27 mouse cellular contexts compared by ENCODE assay signal in genomic region chr11:101035328-101035695, GRCm38 (mm10). TPM values are rescaled to one million over a fixed set of nuclear protein-coding genes. Genes with fewer than 3 reads are reported as not detected.
DNase-seq lines count a peak whose midpoint lies in the region; ATAC-seq and TF ChIP-seq lines count a peak whose summit lies in the region.
"Had no signal": no experiment of that assay in that cellular context is flagged by ENCODE, and none has a peak within 500 bp of the region (broad histone marks: within the 10 kb centered on the region; RNA-seq: fewer than 3 reads in every experiment).

No protein-coding gene starts in this region.

- H3K9ac ChIP-seq in kidney, embryonic 15.5 days: no peak overlapping the region
- H3K9ac ChIP-seq: embryonic facial prominence, embryonic 13.5 days; forebrain, embryonic 12.5 days; forebrain, embryonic 15.5 days; hindbrain, embryonic 12.5 days; hindbrain, embryonic 15.5 days had no signal

- ATAC-seq in kidney, embryonic 15.5 days (replicated peaks; ENCODE audit: low FRiP score): no peak
- ATAC-seq: forebrain, embryonic 15.5 days; intestine, postnatal 0 days; Patski had no signal

- no peak overlapping the region for H3K4me2 ChIP-seq in kidney, embryonic 15.5 days
- H3K4me2 ChIP-seq: embryonic facial prominence, embryonic 13.5 days; forebrain, embryonic 12.5 days; forebrain, embryonic 15.5 days; heart, embryonic 11.5 days; hindbrain, embryonic 12.5 days; hindbrain, embryonic 15.5 days had no signal

- peak; percentile 55 for DNase-seq in adrenal gland, adult 8-10 months
- DNase-seq in adrenal gland, postnatal 25 days: no peak
- no peak for DNase-seq in kidney, adult 8-10 months
- no peak for DNase-seq in testis, postnatal 10 days (ENCODE audit: low spot score)
- DNase-seq in embryonic facial prominence, embryonic 10.5 days (ENCODE audit: low spot score): no peak
- DNase-seq: B cell, adult 2 months; cerebellum, adult 11-12 months; cerebellum, adult 8-10 months; cerebellum, postnatal 10 days; gastrocnemius, postnatal 14 days had no signal

- no peaks in the 10 kb centered on the region for H3K27me3 ChIP-seq in kidney, embryonic 15.5 days
- H3K27me3 ChIP-seq in testis, adult 2 months (ENCODE audit: control insufficient read depth, insufficient read depth, low read length): no peaks in the 10 kb centered on the region
- no peaks in the 10 kb centered on the region for H3K27me3 ChIP-seq in embryonic facial prominence, embryonic 10.5 days (replicated peaks; ENCODE audit: low read depth, poor library complexity, severe bottlenecking)
- H3K27me3 ChIP-seq: CH12.LX; embryonic facial prominence, embryonic 13.5 days; forebrain, embryonic 12.5 days; forebrain, embryonic 15.5 days; hindbrain, embryonic 12.5 days; hindbrain, embryonic 15.5 days; Patski had no signal

- TF ChIP-seq POLR2A in testis, adult 2 months (IDR thresholded peaks at IDR 0.05; ENCODE audit: control insufficient read depth, low read depth, low read length): no peak
- TF ChIP-seq POLR2A in olfactory bulb, adult 2 months (IDR thresholded peaks at IDR 0.05; ENCODE audit: insufficient read depth, low read depth, low read length): no peak

- H3K4me1 ChIP-seq in kidney, embryonic 15.5 days: peaks cover 8% of the 10 kb centered on the region; the same call in 1 of the 2 replicates
- H3K4me1 ChIP-seq in testis, adult 2 months (ENCODE audit: control insufficient read depth, insufficient read depth, low read length): no peaks in the 10 kb centered on the region
- no peaks in the 10 kb centered on the region; the same call in 1 of the 2 replicates for H3K4me1 ChIP-seq in olfactory bulb, adult 2 months (ENCODE audit: control insufficient read depth, insufficient read depth, low read length)
- H3K4me1 ChIP-seq in embryonic facial prominence, embryonic 10.5 days: no peaks in the 10 kb centered on the region
- H3K4me1 ChIP-seq: embryonic facial prominence, embryonic 13.5 days; forebrain, embryonic 12.5 days; forebrain, embryonic 15.5 days; hindbrain, embryonic 12.5 days; hindbrain, embryonic 15.5 days had no signal

- H3K4me3 ChIP-seq in kidney, embryonic 15.5 days (replicated peaks): no peak overlapping the region
- no peak overlapping the region for H3K4me3 ChIP-seq in testis, adult 2 months (ENCODE audit: control insufficient read depth, low read depth, low read length)
- H3K4me3 ChIP-seq in olfactory bulb, adult 2 months (ENCODE audit: insufficient read depth, low read depth, low read length): no peak overlapping the region
- H3K4me3 ChIP-seq in embryonic facial prominence, embryonic 10.5 days: no peak overlapping the region
- H3K4me3 ChIP-seq: embryonic facial prominence, embryonic 13.5 days; erythroblast, embryonic 14.5 days; forebrain, embryonic 12.5 days; forebrain, embryonic 15.5 days; hindbrain, embryonic 12.5 days; hindbrain, embryonic 15.5 days had no signal

- peaks cover 82% of the 10 kb centered on the region for H3K36me3 ChIP-seq in kidney, embryonic 15.5 days
- H3K36me3 ChIP-seq in testis, adult 2 months (ENCODE audit: control insufficient read depth, insufficient read depth, low read length): no peaks in the 10 kb centered on the region
- H3K36me3 ChIP-seq in embryonic facial prominence, embryonic 10.5 days (replicated peaks): peaks cover 89% of the 10 kb centered on the region

- H3K27ac ChIP-seq in kidney, embryonic 15.5 days: 0 out of 2 replicates have a peak overlapping the region, but pooled peaks have one; percentile 3
- H3K27ac ChIP-seq in testis, adult 2 months (ENCODE audit: control insufficient read depth, insufficient read depth, low read depth, low read length): peak overlapping the region; percentile 29; the same call in 1 of the 2 replicates
- 0 out of 2 replicates have a peak overlapping the region, but pooled peaks have one; percentile 8 for H3K27ac ChIP-seq in olfactory bulb, adult 2 months (ENCODE audit: insufficient read depth, low read depth, low read length)
- H3K27ac ChIP-seq in embryonic facial prominence, embryonic 10.5 days (replicated peaks): no peak overlapping the region
- H3K27ac ChIP-seq: embryonic facial prominence, embryonic 13.5 days; forebrain, embryonic 12.5 days; forebrain, embryonic 15.5 days; hindbrain, embryonic 12.5 days; hindbrain, embryonic 15.5 days had no signal

- H3K9me3 ChIP-seq in kidney, embryonic 15.5 days (replicated peaks): no peaks in the 10 kb centered on the region
- no peaks in the 10 kb centered on the region for H3K9me3 ChIP-seq in embryonic facial prominence, embryonic 10.5 days
- H3K9me3 ChIP-seq: embryonic facial prominence, embryonic 13.5 days; forebrain, embryonic 12.5 days; forebrain, embryonic 15.5 days; G1E; hindbrain, embryonic 12.5 days; hindbrain, embryonic 15.5 days had no signal

- whole genome bisulfite sequencing in kidney, embryonic 15.5 days: 49% methylated on average over 4 of the region's 4 CpGs
- WGBS in olfactory bulb, adult 2 months: 91% methylated on average over 4 of the region's 4 CpGs
- WGBS in embryonic facial prominence, embryonic 10.5 days: 93% methylated on average over 4 of the region's 4 CpGs

- TF ChIP-seq CTCF in testis, adult 2 months (IDR thresholded peaks at IDR 0.05; ENCODE audit: control insufficient read depth, insufficient read depth, insufficient replicate concordance, low read depth, low read length): no peak
- TF ChIP-seq CTCF in olfactory bulb, adult 2 months (IDR thresholded peaks at IDR 0.05; ENCODE audit: insufficient read depth, low read depth, low read length): no peak

RNA-seq across cellular contexts. Expression of gene Atp6v0a1, which starts 26.1 kb away (rescaled TPM):
- total RNA-seq in adrenal gland, adult 8-10 months (2022): 100 to 1,000 TPM; 155 to 222 (median 186) TPM
- total RNA-seq in adrenal gland, postnatal 25 days (2021): 106 and 144 TPM in 2 replicates
- polyA plus RNA-seq in kidney, embryonic 15.5 days (2015; fragmentation: Nextera tagmentation; extraction: Ambion mirVana): 36.1 and 46.0 TPM in 2 replicates
- 18.1 and 23.7 TPM in 2 replicates for polyA plus RNA-seq in testis, adult 2 months (2012; rRNA removed)
- polyA plus RNA-seq in olfactory bulb, adult 2 months (2012; ENCODE audit: insufficient read depth, insufficient read length, low replicate concordance, missing spikeins): 524 TPM in 1 of 2 replicates, not detected in the other
- 30.1 and 30.5 TPM in 2 replicates for polyA plus RNA-seq in embryonic facial prominence, embryonic 10.5 days (2016; fragmentation: Nextera tagmentation; extraction: Ambion mirVana)

RNA-seq across cellular contexts. Expression of gene Naglu, which starts 34.5 kb away (rescaled TPM):
- total RNA-seq in adrenal gland, adult 8-10 months (2022): 10 to 100 TPM; 45.3 to 51.8 (median 49.6) TPM
- 39.3 and 54.1 TPM in 2 replicates for total RNA-seq in adrenal gland, postnatal 25 days (2021)
- polyA plus RNA-seq in kidney, embryonic 15.5 days (2015; fragmentation: Nextera tagmentation; extraction: Ambion mirVana): 16.8 TPM in 2 replicates
- 46.2 and 46.3 TPM in 2 replicates for polyA plus RNA-seq in testis, adult 2 months (2012; rRNA removed)
- polyA plus RNA-seq in olfactory bulb, adult 2 months (2012; ENCODE audit: insufficient read depth, insufficient read length, low replicate concordance, missing spikeins): not detected in 2 replicates
- polyA plus RNA-seq in embryonic facial prominence, embryonic 10.5 days (2016; fragmentation: Nextera tagmentation; extraction: Ambion mirVana): 7.4 and 8.9 TPM in 2 replicates

RNA-seq across cellular contexts. Expression of gene Hsd17b1, which starts 42.9 kb away (rescaled TPM):
- 1 to 10 TPM; 1.7 to 2.4 (median 2.0) TPM for total RNA-seq in adrenal gland, adult 8-10 months (2022)
- 2.6 and 3.3 TPM in 2 replicates for total RNA-seq in adrenal gland, postnatal 25 days (2021)
- polyA plus RNA-seq in kidney, embryonic 15.5 days (2015; fragmentation: Nextera tagmentation; extraction: Ambion mirVana): 0.19 and 0.24 TPM in 2 replicates
- polyA plus RNA-seq in testis, adult 2 months (2012; rRNA removed): 0.66 and 0.88 TPM in 2 replicates
- not detected in 2 replicates for polyA plus RNA-seq in olfactory bulb, adult 2 months (2012; ENCODE audit: insufficient read depth, insufficient read length, low replicate concordance, missing spikeins)
- 0.21 TPM in 1 of 2 replicates, not detected in the other for polyA plus RNA-seq in embryonic facial prominence, embryonic 10.5 days (2016; fragmentation: Nextera tagmentation; extraction: Ambion mirVana)
- total RNA-seq: hematopoietic stem cell, adult 5-6 weeks had no signal
- polyA plus RNA-seq: heart, postnatal 0 days; intestine, embryonic 14.5 days had no signal

RNA-seq across cellular contexts. Expression of gene Coasy, which starts 47.1 kb away (rescaled TPM):
- total RNA-seq in adrenal gland, adult 8-10 months (2022): 100 to 1,000 TPM in 2 of 4 experiments, 10 to 100 TPM in 2; 70.8 to 104 (median 89.9) TPM
- 93.5 and 115 TPM in 2 replicates for total RNA-seq in adrenal gland, postnatal 25 days (2021)
- 46.3 and 46.7 TPM in 2 replicates for polyA plus RNA-seq in kidney, embryonic 15.5 days (2015; fragmentation: Nextera tagmentation; extraction: Ambion mirVana)
- polyA plus RNA-seq in testis, adult 2 months (2012; rRNA removed): 21.0 and 21.7 TPM in 2 replicates
- not detected in 2 replicates for polyA plus RNA-seq in olfactory bulb, adult 2 months (2012; ENCODE audit: insufficient read depth, insufficient read length, low replicate concordance, missing spikeins)
- polyA plus RNA-seq in embryonic facial prominence, embryonic 10.5 days (2016; fragmentation: Nextera tagmentation; extraction: Ambion mirVana): 48.7 and 51.1 TPM in 2 replicates

RNA-seq across cellular contexts. Expression of gene Mlx, which starts 51.8 kb away (rescaled TPM):
- 10 to 100 TPM; 38.1 to 69.0 (median 47.6) TPM for total RNA-seq in adrenal gland, adult 8-10 months (2022)
- 55.2 and 70.0 TPM in 2 replicates for total RNA-seq in adrenal gland, postnatal 25 days (2021)
- polyA plus RNA-seq in kidney, embryonic 15.5 days (2015; fragmentation: Nextera tagmentation; extraction: Ambion mirVana): 44.9 and 46.9 TPM in 2 replicates
- 6.4 and 6.7 TPM in 2 replicates for polyA plus RNA-seq in testis, adult 2 months (2012; rRNA removed)
- polyA plus RNA-seq in olfactory bulb, adult 2 months (2012; ENCODE audit: insufficient read depth, insufficient read length, low replicate concordance, missing spikeins): not detected in 2 replicates
- 40.6 and 41.0 TPM in 2 replicates for polyA plus RNA-seq in embryonic facial prominence, embryonic 10.5 days (2016; fragmentation: Nextera tagmentation; extraction: Ambion mirVana)
